Mouse (Mus musculus): ENCODE measurements around the gene Morn5. TPM values are rescaled to one million over a fixed set of nuclear protein-coding genes. Genes with fewer than 3 reads are reported as not detected.

The Morn5 gene
- polyA plus RNA-seq, 1 experiment from 2014 or later: 0.33 TPM

DNA sequence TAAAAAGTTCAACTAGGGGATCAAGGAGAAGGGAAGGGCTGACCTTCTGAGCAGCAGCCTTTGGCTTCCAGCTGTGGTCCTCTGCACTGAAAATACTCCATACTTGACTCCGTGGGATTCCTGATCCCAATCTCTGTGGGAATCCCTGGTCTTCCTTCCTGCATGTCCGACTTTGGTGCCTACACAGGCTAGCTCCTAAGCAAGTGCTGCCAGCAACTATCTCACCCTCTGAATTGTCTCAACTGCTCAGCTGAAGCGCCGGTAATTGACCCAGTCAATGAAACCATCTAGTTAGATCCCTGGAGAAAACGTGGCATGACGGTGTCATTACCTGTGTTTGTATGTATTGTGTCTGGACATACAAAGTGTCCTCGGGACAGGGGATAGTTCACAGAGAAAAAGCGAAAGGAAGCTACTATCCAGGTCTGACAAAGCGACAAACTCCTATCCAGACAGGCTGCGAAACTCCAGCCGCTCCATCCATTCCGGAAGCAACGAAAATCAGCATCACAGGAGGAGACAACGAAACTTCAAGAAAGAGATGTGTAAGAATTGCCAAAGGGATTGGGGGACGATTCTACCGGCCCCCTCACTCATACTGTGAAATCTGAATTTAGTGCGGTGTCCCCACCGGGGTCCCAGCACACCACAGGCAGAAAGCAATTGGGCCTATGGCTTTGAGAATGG, 48.0 kb downstream of the Morn5 start:
- Histone ChIP-seq H3K4me1 (ENCODE audit: control insufficient read depth, insufficient read depth, low read length) (no peaks in the 10 kb centered on the region), H3K4me2 (no peak overlapping the region), H3K27ac (ENCODE audit: low read depth, low read length) (no peak overlapping the region), H3K36me3 (ENCODE audit: control insufficient read depth, insufficient read depth, low read length) (no peaks in the 10 kb centered on the region), H3K27me3 (ENCODE audit: control insufficient read depth, insufficient read depth, low read length) (peaks cover 100% of the 10 kb centered on the region), H3K9me3 (ENCODE audit: control insufficient read depth, low read length) (no peaks in the 10 kb centered on the region), H3K9ac (ENCODE audit: low read length) (no peak overlapping the region), H3K4me3 (ENCODE audit: low read depth, low read length) (no peak overlapping the region)
- WGBS: 4% methylated on average over 18 of the region's 18 CpGs
- DNase-seq (ENCODE audit: low spot score, missing footprints) (peak; percentile 92), ATAC-seq (ENCODE audit: low FRiP score) (no peak)

- ATAC-seq (ENCODE audit: low FRiP score) (no peak), DNase-seq (ENCODE audit: low spot score, missing footprints) (peak; percentile 92)
- Histone ChIP-seq H3K9me3 (ENCODE audit: control insufficient read depth, low read length) (no peaks in the 10 kb centered on the region), H3K4me2 (no peak overlapping the region), H3K4me1 (ENCODE audit: control insufficient read depth, insufficient read depth, low read length) (peaks cover 4% of the 10 kb centered on the region; the same call in 1 of the 2 replicates), H3K4me3 (ENCODE audit: low read depth, low read length) (no peak overlapping the region), H3K27me3 (ENCODE audit: control insufficient read depth, insufficient read depth, low read length) (peaks cover 100% of the 10 kb centered on the region), H3K36me3 (ENCODE audit: control insufficient read depth, insufficient read depth, low read length) (no peaks in the 10 kb centered on the region), H3K27ac (ENCODE audit: low read depth, low read length) (no peak overlapping the region), H3K9ac (ENCODE audit: low read length) (no peak overlapping the region)
- WGBS: 3% methylated on average over 5 of the region's 5 CpGs
These were observed 48.8 kb downstream of the Morn5 start for GRCm38 (mm10) chr2:36098021-36098420.

DNA sequence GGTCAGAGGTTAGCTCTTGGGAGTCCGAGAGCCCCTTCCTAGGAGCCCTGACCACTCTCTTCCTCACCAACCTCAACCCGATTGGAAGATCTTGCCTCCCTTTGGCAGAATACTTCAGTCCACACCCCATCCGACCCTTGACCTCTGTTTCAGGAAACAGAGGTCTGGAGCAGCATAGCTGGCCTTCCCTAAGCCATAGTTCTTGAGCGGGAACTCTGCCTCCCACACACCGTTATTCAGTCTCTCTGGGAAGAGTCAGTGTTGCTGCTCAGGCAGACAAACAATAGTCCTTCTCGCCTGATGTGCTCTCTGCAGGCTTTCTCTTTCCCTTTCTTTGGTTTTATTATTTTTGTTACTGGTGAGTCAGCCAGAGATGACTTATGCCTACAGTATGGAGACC, 50.5 kb downstream of the Morn5 start:
- Histone ChIP-seq H3K4me1 (ENCODE audit: control insufficient read depth, insufficient read depth, low read length) (peaks cover 17% of the 10 kb centered on the region), H3K4me3 (ENCODE audit: low read depth, low read length) (no peak overlapping the region), H3K4me2 (no peak overlapping the region), H3K9ac (ENCODE audit: low read length) (no peak overlapping the region), H3K36me3 (ENCODE audit: control insufficient read depth, insufficient read depth, low read length) (no peaks in the 10 kb centered on the region), H3K9me3 (ENCODE audit: control insufficient read depth, low read length) (no peaks in the 10 kb centered on the region), H3K27me3 (ENCODE audit: control insufficient read depth, insufficient read depth, low read length) (peaks cover 99% of the 10 kb centered on the region), H3K27ac (ENCODE audit: low read depth, low read length) (no peak overlapping the region)
- ATAC-seq (ENCODE audit: low FRiP score) (no peak), DNase-seq (ENCODE audit: low spot score, missing footprints) (peak; percentile 83)
- WGBS: under 1% methylated on average over 6 of the region's 6 CpGs

- 3% methylated on average over 28 of the region's 28 CpGs for WGBS
- H3K4me3 ChIP-seq (ENCODE audit: low read depth, low read length): no peak overlapping the region
- no peak overlapping the region for H3K27ac ChIP-seq (ENCODE audit: low read depth, low read length)
- no peaks in the 10 kb centered on the region for H3K9me3 ChIP-seq (ENCODE audit: control insufficient read depth, low read length)
- ATAC-seq (ENCODE audit: low FRiP score) (no peak), DNase-seq (ENCODE audit: low spot score, missing footprints) (no peak)
- H3K36me3 ChIP-seq (ENCODE audit: control insufficient read depth, insufficient read depth, low read length): no peaks in the 10 kb centered on the region
- H3K9ac ChIP-seq (ENCODE audit: low read length): no peak overlapping the region
- H3K4me2 ChIP-seq: no peak overlapping the region
- H3K27me3 ChIP-seq (ENCODE audit: control insufficient read depth, insufficient read depth, low read length): peaks cover 98% of the 10 kb centered on the region
- H3K4me1 ChIP-seq (ENCODE audit: control insufficient read depth, insufficient read depth, low read length): peaks cover 26% of the 10 kb centered on the region
These were observed 52.8 kb downstream of the Morn5 start for GRCm38 (mm10) chr2:36101866-36102558.

DNA sequence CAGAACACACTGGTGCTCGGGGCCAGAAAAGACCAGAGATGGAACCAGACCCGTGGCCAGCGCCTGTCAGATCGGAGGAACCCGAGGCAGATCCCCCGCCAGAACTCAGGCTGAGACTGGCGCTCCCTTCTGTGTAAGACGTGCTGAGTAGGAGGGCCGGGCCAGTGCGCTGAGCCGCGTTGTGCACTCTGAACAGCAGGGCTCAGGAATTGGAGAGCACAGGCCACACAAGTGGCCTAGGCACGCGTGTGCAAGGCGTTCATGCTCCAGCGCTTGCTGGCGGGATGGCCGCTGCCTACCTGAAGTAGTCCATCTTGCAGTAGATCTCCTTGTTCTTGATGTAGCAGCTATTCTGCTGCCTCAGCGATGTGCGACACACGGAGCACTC, 53.3 kb downstream of the Morn5 start:
- 0 out of 2 replicates have a peak, but pooled peaks have one; percentile 22 for ATAC-seq (ENCODE audit: low FRiP score)
- peaks cover 97% of the 10 kb centered on the region for H3K27me3 ChIP-seq (ENCODE audit: control insufficient read depth, insufficient read depth, low read length)
- no peak overlapping the region for H3K9ac ChIP-seq (ENCODE audit: low read length)
- no peak overlapping the region for H3K27ac ChIP-seq (ENCODE audit: low read depth, low read length)
- DNase-seq (ENCODE audit: low spot score, missing footprints): peak; percentile 95
- 2% methylated on average over 21 of the region's 21 CpGs for WGBS
- H3K4me2 ChIP-seq: no peak overlapping the region
- H3K36me3 ChIP-seq (ENCODE audit: control insufficient read depth, insufficient read depth, low read length): no peaks in the 10 kb centered on the region
- H3K9me3 ChIP-seq (ENCODE audit: control insufficient read depth, low read length): no peaks in the 10 kb centered on the region
- H3K4me3 ChIP-seq (ENCODE audit: low read depth, low read length): 0 out of 2 replicates have a peak overlapping the region, but pooled peaks have one; percentile 0
- H3K4me1 ChIP-seq (ENCODE audit: control insufficient read depth, insufficient read depth, low read length): peaks cover 26% of the 10 kb centered on the region

DNA sequence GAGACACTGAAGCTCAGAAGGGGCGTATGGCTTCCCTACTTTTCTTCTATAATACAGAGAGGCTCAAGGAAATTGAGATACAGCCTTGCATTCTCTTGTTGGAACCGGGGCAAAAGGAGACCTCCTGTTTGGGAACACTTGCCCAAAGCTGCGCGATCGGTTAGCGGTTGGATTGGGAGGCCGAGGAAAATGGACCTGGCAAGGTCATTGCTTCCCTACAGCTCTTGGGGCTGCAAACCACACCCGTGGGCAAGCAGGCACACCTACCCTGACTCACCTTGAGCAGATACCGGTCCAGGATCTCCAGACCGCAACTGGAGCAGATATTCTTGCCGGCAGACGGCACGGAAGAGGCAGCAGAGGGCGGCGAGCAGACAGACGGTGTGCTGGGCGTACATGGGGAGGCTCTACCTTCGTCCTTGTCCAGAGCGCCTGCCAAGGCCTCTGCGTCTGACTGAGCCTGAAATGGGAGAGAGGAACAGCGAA, 53.9 kb downstream of the Morn5 start:
- Histone ChIP-seq H3K9ac (ENCODE audit: low read length) (no peak overlapping the region), H3K4me1 (ENCODE audit: control insufficient read depth, insufficient read depth, low read length) (peaks cover 26% of the 10 kb centered on the region), H3K4me3 (ENCODE audit: low read depth, low read length) (0 out of 2 replicates have a peak overlapping the region, but pooled peaks have one; percentile 0), H3K36me3 (ENCODE audit: control insufficient read depth, insufficient read depth, low read length) (no peaks in the 10 kb centered on the region), H3K27me3 (ENCODE audit: control insufficient read depth, insufficient read depth, low read length) (peaks cover 97% of the 10 kb centered on the region), H3K9me3 (ENCODE audit: control insufficient read depth, low read length) (no peaks in the 10 kb centered on the region), H3K27ac (ENCODE audit: low read depth, low read length) (no peak overlapping the region), H3K4me2 (no peak overlapping the region)
- 2% methylated on average over 21 of the region's 21 CpGs for WGBS
- ATAC-seq (ENCODE audit: low FRiP score) (no peak), DNase-seq (ENCODE audit: low spot score, missing footprints) (no peak)

- peak overlapping the region; percentile 39 for H3K4me3 ChIP-seq (ENCODE audit: low read depth, low read length)
- peak overlapping the region; percentile 25 for H3K4me2 ChIP-seq
- H3K27ac ChIP-seq (ENCODE audit: low read depth, low read length): no peak overlapping the region
- WGBS: under 1% methylated on average over 38 of the region's 38 CpGs
- peaks cover 26% of the 10 kb centered on the region for H3K4me1 ChIP-seq (ENCODE audit: control insufficient read depth, insufficient read depth, low read length)
- DNase-seq (ENCODE audit: low spot score, missing footprints) (peak; percentile 96), ATAC-seq (ENCODE audit: low FRiP score) (peak; percentile 27; the same call in 1 of the 2 replicates)
- no peaks in the 10 kb centered on the region for H3K9me3 ChIP-seq (ENCODE audit: control insufficient read depth, low read length)
- H3K9ac ChIP-seq (ENCODE audit: low read length): no peak overlapping the region
- peaks cover 91% of the 10 kb centered on the region for H3K27me3 ChIP-seq (ENCODE audit: control insufficient read depth, insufficient read depth, low read length)
- no peaks in the 10 kb centered on the region for H3K36me3 ChIP-seq (ENCODE audit: control insufficient read depth, insufficient read depth, low read length)
These were observed 54.5 kb downstream of the Morn5 start for GRCm38 (mm10) chr2:36103555-36104367.

DNA sequence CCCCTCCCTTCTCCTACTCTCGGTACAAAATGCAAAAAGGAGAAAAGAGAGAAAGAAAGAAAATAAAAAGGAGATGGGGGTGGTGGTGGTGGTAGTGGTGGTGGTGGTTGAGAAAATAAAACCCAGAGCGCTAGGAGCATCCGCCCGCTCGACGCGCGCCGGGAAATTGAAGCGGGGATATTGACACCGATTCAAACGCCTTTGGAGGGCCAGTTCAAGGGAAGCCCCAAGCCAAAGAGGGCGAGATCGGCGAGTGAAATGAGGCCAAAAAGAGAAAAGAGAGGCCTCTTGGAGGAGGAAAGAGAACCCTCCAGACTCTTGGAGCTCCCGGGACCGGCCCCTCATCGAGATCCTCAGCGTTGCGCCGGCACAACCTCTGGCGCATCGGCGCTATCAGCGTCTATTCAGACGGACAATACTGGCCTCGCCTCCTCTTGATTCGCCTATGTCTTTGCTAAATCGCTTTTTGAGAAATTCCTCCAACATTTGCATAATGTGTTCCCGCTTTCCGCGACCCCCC, 55.2 kb downstream of the Morn5 start:
- Histone ChIP-seq H3K36me3 (ENCODE audit: control insufficient read depth, insufficient read depth, low read length) (no peaks in the 10 kb centered on the region), H3K9ac (ENCODE audit: low read length) (peak overlapping the region; percentile 36), H3K27me3 (ENCODE audit: control insufficient read depth, insufficient read depth, low read length) (peaks cover 88% of the 10 kb centered on the region), H3K9me3 (ENCODE audit: control insufficient read depth, low read length) (no peaks in the 10 kb centered on the region), H3K4me3 (ENCODE audit: low read depth, low read length) (peak overlapping the region; percentile 39), H3K4me2 (peak overlapping the region; percentile 66), H3K4me1 (ENCODE audit: control insufficient read depth, insufficient read depth, low read length) (peaks cover 26% of the 10 kb centered on the region), H3K27ac (ENCODE audit: low read depth, low read length) (no peak overlapping the region)
- peak; percentile 97 for DNase-seq (ENCODE audit: low spot score, missing footprints)
- WGBS: under 1% methylated on average over 32 of the region's 32 CpGs
- ATAC-seq (ENCODE audit: low FRiP score): no peak
